Mouse (Mus musculus): ENCODE results near the gene Gm42715. TPM values are rescaled to one million over a fixed set of nuclear protein-coding genes. Genes with fewer than 3 reads are reported as not detected.

Gm42715 gene
- total RNA-seq, 1 experiment from 2014 or later = 11.8 TPM

GRCm38 (mm10) chr7:127572895-127573471 lies 53.6 kb downstream of the Gm42715 start, which contains the start of gene Phkg2:
TSS of gene Phkg2 (plus strand) at chr7:127573340.
- peak; percentile 97 for ATAC-seq (ENCODE audit: extremely low read depth, insufficient number of reproducible peaks, low FRiP score, poor library complexity, severe bottlenecking)

GRCm38 (mm10) chr7:127573503-127574008 lies 54.2 kb downstream of the Gm42715 start:
- no peak for ATAC-seq (ENCODE audit: extremely low read depth, insufficient number of reproducible peaks, low FRiP score, poor library complexity, severe bottlenecking)

GRCm38 (mm10) chr7:127574115-127574514 lies 54.7 kb downstream of the Gm42715 start:
- ATAC-seq (ENCODE audit: extremely low read depth, insufficient number of reproducible peaks, low FRiP score, poor library complexity, severe bottlenecking) = no peak

- ATAC-seq (ENCODE audit: extremely low read depth, insufficient number of reproducible peaks, low FRiP score, poor library complexity, severe bottlenecking) = no peak
Measured at GRCm38 (mm10) chr7:127583260-127583659, 63.9 kb downstream of the Gm42715 start.

- peak; percentile 20; the same call in 1 of the 2 replicates for ATAC-seq (ENCODE audit: extremely low read depth, insufficient number of reproducible peaks, low FRiP score, poor library complexity, severe bottlenecking)
Measured at GRCm38 (mm10) chr7:127585031-127585430, 65.6 kb downstream of the Gm42715 start.

GRCm38 (mm10) chr7:127586149-127586548 lies 66.8 kb downstream of the Gm42715 start:
- no peak for ATAC-seq (ENCODE audit: extremely low read depth, insufficient number of reproducible peaks, low FRiP score, poor library complexity, severe bottlenecking)

- ATAC-seq (ENCODE audit: extremely low read depth, insufficient number of reproducible peaks, low FRiP score, poor library complexity, severe bottlenecking) = no peak
Measured at GRCm38 (mm10) chr7:127587196-127587595, 67.8 kb downstream of the Gm42715 start.

- peak; percentile 89 for ATAC-seq (ENCODE audit: extremely low read depth, insufficient number of reproducible peaks, low FRiP score, poor library complexity, severe bottlenecking)
Measured at GRCm38 (mm10) chr7:127588011-127588871, 68.9 kb downstream of the Gm42715 start, which contains the start of the genes Ccdc189 and Rnf40. TSS of gene Ccdc189 (minus strand) at chr7:127588595. TSS of gene Rnf40 (plus strand) at chr7:127588767.

- no peak for ATAC-seq (ENCODE audit: extremely low read depth, insufficient number of reproducible peaks, low FRiP score, poor library complexity, severe bottlenecking)
Measured at GRCm38 (mm10) chr7:127588901-127589300, 69.5 kb downstream of the Gm42715 start.

GRCm38 (mm10) chr7:127589637-127590036 lies 70.3 kb downstream of the Gm42715 start:
- ATAC-seq (ENCODE audit: extremely low read depth, insufficient number of reproducible peaks, low FRiP score, poor library complexity, severe bottlenecking) = no peak

- no peak for ATAC-seq (ENCODE audit: extremely low read depth, insufficient number of reproducible peaks, low FRiP score, poor library complexity, severe bottlenecking)
Measured at GRCm38 (mm10) chr7:127591108-127591507, 71.7 kb downstream of the Gm42715 start.

GRCm38 (mm10) chr7:127592575-127592974 lies 73.2 kb downstream of the Gm42715 start:
- ATAC-seq (ENCODE audit: extremely low read depth, insufficient number of reproducible peaks, low FRiP score, poor library complexity, severe bottlenecking) = no peak

- ATAC-seq (ENCODE audit: extremely low read depth, insufficient number of reproducible peaks, low FRiP score, poor library complexity, severe bottlenecking) = no peak
Measured at GRCm38 (mm10) chr7:127596747-127597146, 77.4 kb downstream of the Gm42715 start.

GRCm38 (mm10) chr7:127600612-127601011 lies 81.2 kb downstream of the Gm42715 start:
- ATAC-seq (ENCODE audit: extremely low read depth, insufficient number of reproducible peaks, low FRiP score, poor library complexity, severe bottlenecking) = no peak

GRCm38 (mm10) chr7:127601735-127602134 lies 82.4 kb downstream of the Gm42715 start:
- no peak for ATAC-seq (ENCODE audit: extremely low read depth, insufficient number of reproducible peaks, low FRiP score, poor library complexity, severe bottlenecking)

- ATAC-seq (ENCODE audit: extremely low read depth, insufficient number of reproducible peaks, low FRiP score, poor library complexity, severe bottlenecking) = no peak
Measured at GRCm38 (mm10) chr7:127602903-127603302, 83.5 kb downstream of the Gm42715 start.

- ATAC-seq (ENCODE audit: extremely low read depth, insufficient number of reproducible peaks, low FRiP score, poor library complexity, severe bottlenecking) = no peak
Measured at GRCm38 (mm10) chr7:127604256-127604655, 84.9 kb downstream of the Gm42715 start.

- no peak for ATAC-seq (ENCODE audit: extremely low read depth, insufficient number of reproducible peaks, low FRiP score, poor library complexity, severe bottlenecking)
Measured at GRCm38 (mm10) chr7:127607150-127607549, 87.8 kb downstream of the Gm42715 start.

GRCm38 (mm10) chr7:127611011-127611410 lies 91.6 kb downstream of the Gm42715 start:
- ATAC-seq (ENCODE audit: extremely low read depth, insufficient number of reproducible peaks, low FRiP score, poor library complexity, severe bottlenecking) = no peak

GRCm38 (mm10) chr7:127611561-127611960 lies 92.2 kb downstream of the Gm42715 start:
- no peak for ATAC-seq (ENCODE audit: extremely low read depth, insufficient number of reproducible peaks, low FRiP score, poor library complexity, severe bottlenecking)
